Mouse (Mus musculus) forebrain, embryonic 16.5 days (tissue): ENCODE measurements at regions not wholly inside any gene's neighbourhood (a gene's known extent, or its start where the extent isn't known, plus 50 kb on each side); places are given as distances from the start of the nearest gene placed in this dataset.

ENCODE experiments used
- ATAC-seq: fragments of 200-750 bp; cut with Nextera tagmentation; 2 replicates; pipeline ENCODE4 v1.8.0; 2017; ENCODE audit warnings: mild to moderate bottlenecking, moderate library complexity
- H3K27ac ChIP-seq: fragments of 300-500 bp; sonication (generic); 2 replicates; pipeline ENCODE4 v1.5.1; 2014; ENCODE audit warnings: low read length, control low read depth
- H3K27me3 ChIP-seq: fragments of 300-500 bp; sonication (generic); replicated peaks from 2 replicates; pipeline ENCODE4 v1.6.1; 2014; ENCODE audit warnings: low read length; ENCODE audit not compliant: control insufficient read depth, insufficient read depth
- H3K36me3 ChIP-seq: fragments of 300-500 bp; sonication (generic); 2 replicates; pipeline ENCODE4 v1.6.1; 2014; ENCODE audit not compliant: control insufficient read depth, insufficient read depth
- H3K4me1 ChIP-seq: fragments of 300-500 bp; sonication (generic); replicated peaks from 2 replicates; pipeline ENCODE4 v1.6.1; 2014; ENCODE audit warnings: low read length; ENCODE audit not compliant: control insufficient read depth, insufficient read depth
- H3K4me2 ChIP-seq: fragments of 300-500 bp; sonication (generic); 2 replicates; pipeline ENCODE4 v1.6.1; 2014; ENCODE audit warnings: mild to moderate bottlenecking, low read length, control low read depth
- H3K4me3 ChIP-seq: fragments of 300-500 bp; sonication (generic); replicated peaks from 2 replicates; pipeline ENCODE4 v1.5.1; 2014; ENCODE audit warnings: mild to moderate bottlenecking, low read length, control low read depth
- H3K9ac ChIP-seq: fragments of 300-500 bp; sonication (generic); replicated peaks from 2 replicates; pipeline ENCODE4 v1.6.1; 2014; ENCODE audit warnings: low read depth, low read length, control low read depth
- H3K9me3 ChIP-seq: fragments of 300-500 bp; sonication (generic); 2 replicates; pipeline ENCODE4 v1.6.1; 2016; ENCODE audit warnings: low read length; ENCODE audit not compliant: control insufficient read depth
- WGBS: fragments of 180-500 bp; shearing (Covaris S2); extraction: QIAGEN DNeasy Blood & Tissue Kit; methylation state at CpG from one replicate; pipeline ENCODE4 v1.1.7; 2014; 5-methylcytosine and 5-hydroxymethylcytosine counted together

GRCm38 (mm10) chr4:137216908-137217497, 60.3 kb upstream of the Wnt4 start:
- H3K9ac ChIP-seq, result no peak overlapping the region
- H3K4me2 ChIP-seq, result no peak overlapping the region
- no peaks in the 10 kb centered on the region for H3K4me1 ChIP-seq
- no peaks in the 10 kb centered on the region for H3K27me3 ChIP-seq
- ATAC-seq, result no peak
- H3K9me3 ChIP-seq, result no peaks in the 10 kb centered on the region; the same call in 1 of the 2 replicates
- no peaks in the 10 kb centered on the region for H3K36me3 ChIP-seq
- no peak overlapping the region for H3K27ac ChIP-seq
- 81% methylated on average over 9 of the region's 9 CpGs for WGBS
- H3K4me3 ChIP-seq, result no peak overlapping the region

GRCm38 (mm10) chr4:137214573-137214972, 62.7 kb upstream of the Wnt4 start:
- Histone ChIP-seq H3K36me3 (no peaks in the 10 kb centered on the region), H3K27ac (no peak overlapping the region), H3K4me2 (no peak overlapping the region), H3K4me3 (no peak overlapping the region), H3K9me3 (no peaks in the 10 kb centered on the region), H3K4me1 (0 out of 2 replicates have a peak, but pooled peaks cover 3% of the 10 kb centered on the region), H3K27me3 (no peaks in the 10 kb centered on the region), H3K9ac (no peak overlapping the region)
- no peak for ATAC-seq
- WGBS, result 89% methylated on average over 8 of the region's 8 CpGs

- Histone ChIP-seq H3K27me3 (no peaks in the 10 kb centered on the region), H3K4me3 (no peak overlapping the region), H3K4me1 (0 out of 2 replicates have a peak, but pooled peaks cover 3% of the 10 kb centered on the region), H3K36me3 (no peaks in the 10 kb centered on the region), H3K4me2 (no peak overlapping the region), H3K27ac (no peak overlapping the region), H3K9ac (no peak overlapping the region), H3K9me3 (no peaks in the 10 kb centered on the region)
- 80% methylated on average over 9 of the region's 9 CpGs for WGBS
- ATAC-seq, result no peak
Observed at GRCm38 (mm10) chr4:137212846-137213245, 64.4 kb upstream of the Wnt4 start.

DNA sequence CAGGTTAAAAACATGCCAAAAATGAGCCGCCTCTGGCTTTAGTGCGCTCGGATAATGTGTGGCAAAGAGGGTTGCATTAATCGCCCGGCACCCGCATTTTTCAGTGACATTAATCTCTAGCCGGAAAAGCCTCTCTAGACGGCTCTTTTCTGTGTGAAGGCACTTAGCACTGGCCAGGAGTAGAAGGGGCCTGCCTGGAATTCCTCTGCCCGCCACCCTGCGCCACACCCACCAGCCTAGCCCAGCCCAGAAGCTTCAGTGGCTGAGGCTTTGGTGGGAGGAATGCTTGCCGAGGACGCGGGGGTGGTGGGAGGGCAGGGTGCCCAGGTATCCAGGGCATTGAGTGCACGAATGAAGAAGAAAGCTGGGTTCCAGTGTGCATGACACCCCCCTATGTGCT, 65.2 kb upstream of the Wnt4 start:
- 27% methylated on average over 14 of the region's 14 CpGs for WGBS

GRCm38 (mm10) chr4:137211288-137211687, 66.0 kb upstream of the Wnt4 start:
- Histone ChIP-seq H3K27me3 (no peaks in the 10 kb centered on the region), H3K4me1 (0 out of 2 replicates have a peak, but pooled peaks cover 3% of the 10 kb centered on the region), H3K4me3 (no peak overlapping the region), H3K4me2 (no peak overlapping the region), H3K9ac (no peak overlapping the region), H3K9me3 (no peaks in the 10 kb centered on the region), H3K27ac (no peak overlapping the region), H3K36me3 (no peaks in the 10 kb centered on the region)
- WGBS, result 65% methylated on average over 4 of the region's 4 CpGs
- ATAC-seq, result no peak

More for the DNA sequence above, 65.2 kb upstream of the Wnt4 start:
- H3K27me3 ChIP-seq, result no peaks in the 10 kb centered on the region
- no peak overlapping the region for H3K27ac ChIP-seq
- H3K4me1 ChIP-seq, result 0 out of 2 replicates have a peak, but pooled peaks cover 3% of the 10 kb centered on the region
- no peak overlapping the region for H3K4me3 ChIP-seq
- H3K9me3 ChIP-seq, result no peaks in the 10 kb centered on the region
- no peaks in the 10 kb centered on the region for H3K36me3 ChIP-seq
- no peak overlapping the region for H3K9ac ChIP-seq
- no peak for ATAC-seq
- no peak overlapping the region for H3K4me2 ChIP-seq

- H3K4me3 ChIP-seq, result no peak overlapping the region
- no peaks in the 10 kb centered on the region for H3K27me3 ChIP-seq
- no peak overlapping the region for H3K4me2 ChIP-seq
- WGBS, result 81% methylated on average over 4 of the region's 4 CpGs
- 0 out of 2 replicates have a peak, but pooled peaks cover 3% of the 10 kb centered on the region for H3K4me1 ChIP-seq
- no peak for ATAC-seq
- H3K9me3 ChIP-seq, result no peaks in the 10 kb centered on the region
- no peak overlapping the region for H3K27ac ChIP-seq
- no peaks in the 10 kb centered on the region for H3K36me3 ChIP-seq
- H3K9ac ChIP-seq, result no peak overlapping the region
Observed at GRCm38 (mm10) chr4:137210525-137210924, 66.8 kb upstream of the Wnt4 start.

- no peak overlapping the region for H3K9ac ChIP-seq
- 85% methylated on average over 7 of the region's 7 CpGs for WGBS
- H3K4me3 ChIP-seq, result no peak overlapping the region
- H3K4me2 ChIP-seq, result no peak overlapping the region
- H3K27ac ChIP-seq, result no peak overlapping the region
- ATAC-seq, result no peak
- H3K36me3 ChIP-seq, result no peaks in the 10 kb centered on the region
- peaks cover 5% of the 10 kb centered on the region; the same call in 1 of the 2 replicates for H3K4me1 ChIP-seq
- no peaks in the 10 kb centered on the region for H3K27me3 ChIP-seq
- no peaks in the 10 kb centered on the region for H3K9me3 ChIP-seq
Observed at GRCm38 (mm10) chr4:137200968-137201367, 76.3 kb upstream of the Wnt4 start.

GRCm38 (mm10) chr4:137200426-137200825, 76.9 kb upstream of the Wnt4 start:
- H3K27me3 ChIP-seq, result no peaks in the 10 kb centered on the region
- 63% methylated on average over 9 of the region's 9 CpGs for WGBS
- peaks cover 5% of the 10 kb centered on the region; the same call in 1 of the 2 replicates for H3K4me1 ChIP-seq

GRCm38 (mm10) chr4:137196491-137196974, 80.8 kb upstream of the Wnt4 start:
- no peak for ATAC-seq

More at GRCm38 (mm10) chr4:137200426-137200825, 76.9 kb upstream of the Wnt4 start:
- no peak for ATAC-seq
- Histone ChIP-seq H3K27ac (no peak overlapping the region), H3K9ac (no peak overlapping the region), H3K4me2 (no peak overlapping the region), H3K4me3 (no peak overlapping the region), H3K36me3 (no peaks in the 10 kb centered on the region), H3K9me3 (no peaks in the 10 kb centered on the region)

More at GRCm38 (mm10) chr4:137196491-137196974, 80.8 kb upstream of the Wnt4 start:
- no peaks in the 10 kb centered on the region for H3K36me3 ChIP-seq
- H3K9me3 ChIP-seq, result no peaks in the 10 kb centered on the region
- H3K9ac ChIP-seq, result no peak overlapping the region; the same call in 1 of the 2 replicates
- no peak overlapping the region for H3K27ac ChIP-seq
- H3K4me3 ChIP-seq, result no peak overlapping the region
- peaks cover 5% of the 10 kb centered on the region; the same call in 1 of the 2 replicates for H3K4me1 ChIP-seq
- H3K27me3 ChIP-seq, result no peaks in the 10 kb centered on the region
- 21% methylated on average over 5 of the region's 5 CpGs for WGBS
- no peak overlapping the region for H3K4me2 ChIP-seq
